Mouse (Mus musculus): ENCODE data around the gene Olfr90.
"Not testable (repeated sequence)": the region's sequence is repeated elsewhere in the genome, so short reads cannot be mapped to it uniquely, and the experiment has no call there.

The Olfr90 gene

GRCm38 (mm10) chr17:37088399-37088798 is at the start of gene Olfr90:
Olfr90 (minus strand) TSS chr17:37088499.
- in situ Hi-C loops (cut with MseI, MboI) = loop anchor here in 1 of 2 experiments (10.0 kb wide), 1 partner anchor 1354 kb away; no protein-coding TSS in a partner anchor

GRCm38 (mm10) chr17:37131366-37131765 is 43.1 kb upstream of the Olfr90 start:
- in situ Hi-C loops (cut with MseI, MboI) = not testable (repeated sequence)

- in situ Hi-C loops (cut with MseI, MboI) = loop anchor here in 1 of 2 experiments (10.0 kb wide), 1 partner anchor 1395 kb away; no protein-coding TSS in a partner anchor
Observed at GRCm38 (mm10) chr17:37119988-37120387, 31.7 kb upstream of the Olfr90 start, which contains the start of gene Olfr92. Olfr92 (minus strand) TSS chr17:37120088.

- in situ Hi-C loops (cut with MseI, MboI) = no loop called here
Observed at GRCm38 (mm10) chr17:37098178-37098577, 9.9 kb upstream of the Olfr90 start, which contains the start of gene Olfr91. Olfr91 (minus strand) TSS chr17:37098278.

- in situ Hi-C loops (cut with MseI, MboI) = no loop called here
Observed at GRCm38 (mm10) chr17:37093289-37093688, 5.0 kb upstream of the Olfr90 start.

- in situ Hi-C loops (cut with MseI, MboI) = no loop called here
Observed at GRCm38 (mm10) chr17:37092198-37092597, 3.9 kb upstream of the Olfr90 start.

GRCm38 (mm10) chr17:37085545-37085944 is 2.8 kb downstream of the Olfr90 start:
- in situ Hi-C loops (cut with MseI, MboI) = loop anchor here in 1 of 2 experiments (10.0 kb wide), 1 partner anchor 1351 kb away; no protein-coding TSS in a partner anchor

GRCm38 (mm10) chr17:37084632-37085031 is 3.7 kb downstream of the Olfr90 start:
- in situ Hi-C loops (cut with MseI, MboI) = loop anchor here in 1 of 2 experiments (5.0 to 10.0 kb wide), 2 partner anchors 118 to 1350 kb away; partner anchors contain the start of gene Olfr94

GRCm38 (mm10) chr17:37083327-37083726 is 5.0 kb downstream of the Olfr90 start:
- in situ Hi-C loops (cut with MseI, MboI) = loop anchor here in 1 of 2 experiments (5.0 to 10.0 kb wide), 2 partner anchors 119 to 1349 kb away; partner anchors contain the start of gene Olfr94

GRCm38 (mm10) chr17:37081659-37082058 is 6.6 kb downstream of the Olfr90 start:
- in situ Hi-C loops (cut with MseI, MboI) = loop anchor here in 1 of 2 experiments (5.0 to 10.0 kb wide), 2 partner anchors 121 to 1347 kb away; partner anchors contain the start of gene Olfr94

GRCm38 (mm10) chr17:37080119-37080518 is 8.2 kb downstream of the Olfr90 start:
- in situ Hi-C loops (cut with MseI, MboI) = loop anchor here in 1 of 2 experiments (5.0 to 10.0 kb wide), 2 partner anchors 122 to 1345 kb away; partner anchors contain the start of gene Olfr94

- in situ Hi-C loops (cut with MseI, MboI) = loop anchor here in 1 of 2 experiments (5.0 kb wide), 1 partner anchor 123 kb away; the partner anchor contains the start of gene Olfr94
Observed at GRCm38 (mm10) chr17:37078990-37079389, 9.3 kb downstream of the Olfr90 start.

GRCm38 (mm10) chr17:37078193-37078592 is 10.1 kb downstream of the Olfr90 start:
- in situ Hi-C loops (cut with MseI, MboI) = loop anchor here in 1 of 2 experiments (5.0 kb wide), 1 partner anchor 124 kb away; the partner anchor contains the start of gene Olfr94

- in situ Hi-C loops (cut with MseI, MboI) = loop anchor here in 1 of 2 experiments (5.0 kb wide), 1 partner anchor 127 kb away; the partner anchor contains the start of gene Olfr94
Observed at GRCm38 (mm10) chr17:37075766-37076165, 12.5 kb downstream of the Olfr90 start.

- in situ Hi-C loops (cut with MseI, MboI) = loop anchor here in 1 of 2 experiments (5.0 kb wide), 1 partner anchor 127 kb away; the partner anchor contains the start of gene Olfr94
Observed at GRCm38 (mm10) chr17:37075181-37075580, 13.1 kb downstream of the Olfr90 start.

GRCm38 (mm10) chr17:37072730-37073276 is 15.5 kb downstream of the Olfr90 start:
- in situ Hi-C loops (cut with MseI, MboI) = no loop called here

GRCm38 (mm10) chr17:37072080-37072729 is 16.1 kb downstream of the Olfr90 start:
- in situ Hi-C loops (cut with MseI, MboI) = no loop called here

- in situ Hi-C loops (cut with MseI, MboI) = no loop called here
Observed at GRCm38 (mm10) chr17:37070121-37070520, 18.2 kb downstream of the Olfr90 start.

- in situ Hi-C loops (cut with MseI, MboI) = no loop called here
Observed at GRCm38 (mm10) chr17:37067861-37068260, 20.4 kb downstream of the Olfr90 start.

GRCm38 (mm10) chr17:37065993-37066392 is 22.3 kb downstream of the Olfr90 start:
- in situ Hi-C loops (cut with MseI, MboI) = no loop called here

- in situ Hi-C loops (cut with MseI, MboI) = no loop called here
Observed at GRCm38 (mm10) chr17:37063686-37064495, 24.4 kb downstream of the Olfr90 start.

Data from mouse trophoblast stem cell (cell line).